Mouse (Mus musculus) cerebellum, postnatal 36 days (tissue): ENCODE measurements around the gene Caskin2.
"Not testable (repeated sequence)": the region's sequence is repeated elsewhere in the genome, so short reads cannot be mapped to it uniquely, and the experiment has no call there.

Source experiments
- DNase-seq, 2 experiments: peaks; one replicate each; pipeline ENCODE4 v3.0.0; 2021 to 2022; ENCODE audit warnings: mixed read lengths in 2 of 2

Gene Caskin2

DNA sequence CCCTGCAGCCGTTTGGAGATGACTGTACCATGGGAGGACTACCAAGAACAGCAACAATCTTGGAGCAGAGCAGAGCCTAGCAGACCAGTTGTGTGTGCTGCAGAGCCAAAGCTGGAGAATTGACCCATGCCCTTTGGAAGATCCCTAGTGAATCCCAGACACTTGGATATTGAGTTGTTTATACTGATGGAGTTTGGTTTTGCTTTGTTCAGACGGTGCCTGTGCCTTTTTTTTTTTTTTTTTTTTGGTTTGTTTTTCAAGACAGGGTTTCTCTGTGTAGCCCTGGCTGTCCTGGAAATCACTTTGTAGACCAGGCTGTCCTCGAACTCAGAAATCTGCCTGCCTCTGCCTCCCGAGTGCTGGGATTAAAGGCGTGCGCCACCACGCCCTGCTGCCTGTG, 51.3 kb downstream of the Caskin2 start:
- DNase-seq: not testable (repeated sequence)

DNA sequence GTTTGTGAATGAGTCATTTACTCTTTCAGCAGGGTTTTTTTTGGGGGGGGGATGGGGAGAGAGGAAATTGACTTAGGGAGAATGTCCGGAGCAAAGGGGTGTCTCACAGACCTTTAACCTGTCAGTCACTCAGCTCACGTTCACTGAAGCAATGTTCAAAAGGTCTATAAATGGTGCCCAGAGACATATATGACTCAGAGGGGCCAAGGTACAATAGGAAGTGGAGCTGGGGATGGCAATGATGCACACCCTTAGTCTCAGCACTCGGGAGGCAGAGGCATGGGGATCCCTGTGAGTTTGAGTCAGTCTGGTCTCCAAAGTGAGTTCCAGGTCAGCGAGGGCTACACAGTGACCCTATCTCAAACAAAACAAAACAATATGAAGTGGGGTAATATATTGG, 60.0 kb downstream of the Caskin2 start:
- no peak for DNase-seq

DNA sequence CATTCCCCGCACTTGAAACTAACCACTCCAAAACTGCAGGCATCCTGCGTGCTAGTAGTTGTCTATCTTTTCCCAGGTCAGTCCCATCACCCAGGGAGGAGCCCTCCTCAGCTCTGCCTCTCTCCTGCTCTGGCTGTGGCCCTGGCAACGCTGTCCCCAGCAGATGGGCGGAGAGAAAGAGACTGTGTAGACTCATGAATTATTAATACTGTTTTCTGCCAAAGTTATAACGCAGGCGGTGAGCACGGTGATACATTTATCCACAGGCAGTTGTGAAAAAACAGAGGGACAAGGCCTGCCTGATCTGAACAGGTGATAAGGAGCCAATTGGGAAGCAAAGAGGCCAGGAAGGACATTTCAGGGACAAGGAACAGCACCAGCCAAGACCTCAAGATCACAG, 60.8 kb downstream of the Caskin2 start:
- DNase-seq: no peak

DNA sequence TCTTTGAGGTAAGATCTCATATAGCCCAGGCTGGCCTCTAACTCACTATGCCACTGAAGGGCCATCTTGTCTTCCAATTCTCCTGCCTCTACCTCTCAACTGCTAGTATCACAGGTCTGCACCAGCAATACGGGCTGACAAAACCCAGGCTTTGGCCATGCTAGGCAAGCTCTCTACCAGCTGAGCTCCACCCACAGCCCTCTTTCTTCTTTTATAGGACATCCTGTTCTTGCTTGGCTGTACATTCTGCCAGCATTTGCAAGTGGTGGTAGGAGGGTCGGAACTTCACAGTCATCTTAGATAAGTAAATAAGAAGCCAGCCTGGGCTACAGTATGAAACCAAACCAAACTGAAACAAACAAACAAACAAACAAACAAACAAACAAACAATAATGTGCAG, 61.7 kb downstream of the Caskin2 start:
- DNase-seq: no peak

DNA sequence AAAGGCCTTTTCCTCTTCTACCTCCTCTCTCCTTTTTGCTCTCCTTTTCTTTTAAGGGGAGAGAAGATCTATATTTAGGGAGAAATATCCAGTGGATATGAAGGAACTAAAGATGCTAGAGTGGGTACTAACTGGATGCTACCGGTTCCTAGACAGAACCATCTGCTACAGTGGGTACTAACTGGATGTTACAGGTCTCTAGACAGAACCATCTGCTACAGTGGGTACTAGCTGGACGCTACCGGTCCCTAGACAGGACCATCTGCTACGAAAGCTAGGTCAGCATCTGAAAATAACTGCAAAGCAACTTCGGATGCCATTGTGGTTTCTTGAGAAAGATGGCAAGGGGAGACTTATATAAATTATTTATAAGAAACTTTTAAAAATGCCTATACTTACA, 63.6 kb downstream of the Caskin2 start:
- DNase-seq: peak; percentile 24 to 38
